Mouse (Mus musculus) lung, adult 2 months (tissue): ENCODE data around the gene Ap2b1. TPM values are rescaled to one million over a fixed set of nuclear protein-coding genes. Genes with fewer than 3 reads are reported as not detected.
A peak's percentile ranks its signal among the peaks of the same experiment; 100 is the strongest.
"Not testable (repeated sequence)": the region's sequence is repeated elsewhere in the genome, so short reads cannot be mapped to it uniquely, and the experiment has no call there.

Experiments used
- DNase-seq: peaks from one replicate; pipeline ENCODE4 v3.0.0; 2022
- H3K4me1 ChIP-seq: fragments of 200-500 bp; 2 replicates; pipeline ENCODE4 v1.6.1; 2011; ENCODE audit warnings: low read length; ENCODE audit not compliant: control insufficient read depth, insufficient read depth
- H3K4me3 ChIP-seq: fragments of 200-500 bp; replicated peaks from 2 replicates; pipeline ENCODE3; 2011; ENCODE audit warnings: low read depth, mild to moderate bottlenecking, control low read depth, low read length; ENCODE audit errors: extremely low read depth
- CTCF ChIP-seq: fragments of 200-500 bp; IDR thresholded peaks from 2 replicates; pipeline ENCODE4 v1.5.1; 2011; ENCODE audit warnings: mild to moderate bottlenecking, low read length, control low read depth; ENCODE audit not compliant: insufficient read depth
- POLR2A ChIP-seq: fragments of 200-500 bp; IDR thresholded peaks from 2 replicates; pipeline ENCODE4 v1.6.1; 2011; ENCODE audit warnings: low read depth, mild to moderate bottlenecking, control low read depth, low read length, borderline replicate concordance; ENCODE audit errors: extremely low read depth
- WGBS: fragments of 180-500 bp; shearing (Covaris S2); methylation state at CpG from one replicate; pipeline ENCODE4 v1.1.7; 2018; 5-methylcytosine and 5-hydroxymethylcytosine counted together
- polyA plus RNA-seq: library from polyadenylated mRNA; depleted of rRNA; stranded (reverse); fragments of >200 nt; gene quantifications from 2 replicates; pipeline ENCODE4 v1.2.3, GENCODE M21; 2012; rRNA removed

Gene Ap2b1
- 31.4 and 43.9 TPM in 2 replicates for polyA plus RNA-seq

DNA sequence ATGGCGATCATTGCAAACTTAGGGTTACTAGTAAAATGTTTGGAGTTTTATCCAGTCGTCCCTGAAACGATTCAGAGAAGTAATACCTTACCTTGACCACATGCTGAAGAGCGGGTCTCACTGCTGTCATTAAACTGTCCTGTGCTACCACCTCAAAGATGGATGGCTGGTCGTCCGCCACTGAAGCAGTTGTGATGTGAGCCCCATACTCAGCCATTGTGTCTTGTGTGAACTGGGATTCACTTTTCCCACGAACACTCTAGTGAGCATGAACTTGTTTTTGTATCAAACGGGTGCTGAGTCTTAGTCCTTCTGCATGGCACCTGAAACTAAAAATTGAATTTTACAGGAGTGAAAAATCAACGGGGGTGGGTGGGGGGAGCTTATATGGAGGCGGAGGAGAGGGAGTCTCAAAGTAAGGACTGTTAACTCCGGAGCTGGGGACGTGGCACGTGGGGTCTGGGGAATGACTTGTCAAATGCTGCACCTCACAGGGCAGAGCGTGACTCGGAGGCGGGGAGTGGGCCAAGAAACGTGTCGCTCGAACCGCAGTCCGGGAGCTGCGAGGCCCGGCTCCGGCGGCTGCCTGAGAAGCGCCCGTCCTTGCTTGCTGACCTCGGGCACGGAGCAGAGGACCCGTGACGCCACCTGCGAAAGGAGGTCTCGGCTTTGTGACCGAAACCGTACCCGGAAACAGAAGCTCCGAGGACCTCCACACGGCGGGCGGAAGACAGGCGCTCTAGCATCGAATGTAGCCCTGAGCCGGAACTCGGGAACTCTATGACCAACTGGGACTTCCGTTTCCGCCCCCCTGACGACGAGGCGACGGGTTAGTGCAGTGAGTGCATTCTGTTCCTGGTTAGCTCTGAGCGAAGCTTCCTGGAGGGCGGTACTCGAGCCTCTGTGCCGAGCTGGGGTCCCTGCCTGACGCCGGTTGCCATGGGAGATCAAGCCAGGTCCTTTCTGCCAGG lies at the start of gene Ap2b1:
TSS of gene Ap2b1 (plus strand) at position 800 of the 971 bp plus-strand sequence.
- peak; percentile 89 for DNase-seq
- 3% methylated on average over 56 of the region's 56 CpGs for WGBS

DNA sequence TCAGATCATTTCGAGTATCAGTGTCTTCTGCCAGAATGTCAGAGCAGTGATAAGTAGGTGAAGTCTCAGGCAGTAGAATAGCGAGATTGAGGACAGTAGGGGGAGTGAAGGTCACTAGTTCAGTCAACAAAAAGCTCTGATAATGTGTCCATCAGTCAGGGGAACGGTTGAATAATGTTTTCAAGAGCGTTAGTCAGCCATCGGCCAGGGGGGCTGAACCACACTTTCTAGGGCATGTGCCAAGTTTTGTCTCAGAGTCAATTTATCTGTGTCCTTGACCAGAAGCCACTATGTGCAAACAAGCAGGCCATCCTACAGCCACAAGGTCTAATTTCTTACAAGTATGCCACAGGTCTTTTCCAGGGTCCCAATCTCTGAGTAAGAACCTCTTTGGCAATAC lies 41.6 kb upstream of the Ap2b1 start:
- WGBS = 26% methylated on average over 5 of the region's 5 CpGs
- not testable (repeated sequence) for H3K4me3 ChIP-seq

More for the DNA sequence above, at the start of gene Ap2b1:
- TF ChIP-seq CTCF (no peak), POLR2A (peak; percentile 95; the same call in 1 of the 2 replicates)
- peaks cover 8% of the 10 kb centered on the region for H3K4me1 ChIP-seq
- peak within 1 kb of the TSS; percentile 80 for H3K4me3 ChIP-seq

DNA sequence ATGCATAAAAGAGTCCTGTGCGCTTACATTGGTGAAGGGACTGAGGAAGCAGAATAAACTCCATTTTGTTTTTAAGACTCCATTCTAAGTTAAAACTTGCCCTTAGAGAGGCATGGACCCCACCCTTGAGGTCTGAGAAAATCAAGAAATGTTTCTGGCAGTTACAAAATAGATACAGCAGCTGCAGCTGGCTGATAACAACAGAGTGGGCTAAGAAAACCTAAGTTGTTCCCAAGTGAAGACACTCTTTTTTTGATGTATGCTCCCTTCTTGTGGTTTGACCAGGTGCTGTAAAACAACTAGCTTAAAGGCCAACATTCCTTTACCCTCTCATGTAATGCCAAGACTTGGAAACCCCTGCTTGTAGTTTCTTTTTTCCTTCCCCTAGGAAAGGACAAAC lies 36.2 kb upstream of the Ap2b1 start:
- TF ChIP-seq CTCF = no peak
- TF ChIP-seq POLR2A = no peak
- DNase-seq = no peak
- no peak overlapping the region for H3K4me3 ChIP-seq
- H3K4me1 ChIP-seq = no peaks in the 10 kb centered on the region
- WGBS = 98% methylated on average over 1 of the region's 1 CpGs

More for the DNA sequence above, 41.6 kb upstream of the Ap2b1 start:
- H3K4me1 ChIP-seq, DNase-seq: not testable (repeated sequence)

DNA sequence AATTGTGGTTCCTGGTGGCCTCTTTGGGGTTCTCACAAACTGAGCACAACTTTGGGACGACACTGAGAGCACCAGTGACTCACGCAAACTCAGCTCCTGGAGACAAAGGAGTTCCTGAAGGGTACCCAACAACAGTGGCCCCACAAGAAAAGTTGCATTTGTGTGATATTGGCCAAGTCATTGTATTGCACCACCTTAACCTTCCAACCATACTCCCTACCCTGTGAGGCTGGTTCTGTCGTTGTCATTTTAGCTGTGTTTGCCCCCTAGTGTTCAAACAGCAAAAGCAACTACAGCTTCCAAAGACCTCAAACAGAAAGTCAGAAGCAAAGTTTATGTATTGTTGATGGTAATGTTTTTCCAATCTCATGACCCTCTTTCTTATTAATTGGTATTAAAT lies 35.7 kb upstream of the Ap2b1 start:
- 59% methylated on average over 3 of the region's 3 CpGs for whole genome bisulfite sequencing
- DNase-seq = no peak
- TF ChIP-seq POLR2A (no peak), CTCF (no peak)
- H3K4me3 ChIP-seq = no peak overlapping the region
- H3K4me1 ChIP-seq = no peaks in the 10 kb centered on the region

DNA sequence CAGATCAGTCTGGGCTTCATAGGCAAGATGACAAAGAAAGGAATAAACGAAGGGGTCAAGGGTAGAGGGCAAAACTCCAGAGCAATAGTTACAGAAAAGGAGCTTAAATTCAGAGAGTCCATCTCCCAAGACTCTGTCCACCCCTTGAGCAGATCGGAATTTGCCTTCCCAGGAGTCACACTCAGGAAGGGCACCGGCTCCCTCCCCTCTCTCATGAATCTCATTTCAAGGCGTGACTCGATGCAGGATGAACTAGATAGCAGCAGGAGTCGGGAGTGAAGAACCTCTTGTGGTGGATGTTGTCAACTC lies 28.0 kb upstream of the Ap2b1 start:
- 2% methylated on average over 6 of the region's 6 CpGs for WGBS
- TF ChIP-seq POLR2A (no peak), CTCF (no peak)
- no peak for DNase-seq
- H3K4me1 ChIP-seq = no peaks in the 10 kb centered on the region
- peak overlapping the region; percentile 71 for H3K4me3 ChIP-seq

DNA sequence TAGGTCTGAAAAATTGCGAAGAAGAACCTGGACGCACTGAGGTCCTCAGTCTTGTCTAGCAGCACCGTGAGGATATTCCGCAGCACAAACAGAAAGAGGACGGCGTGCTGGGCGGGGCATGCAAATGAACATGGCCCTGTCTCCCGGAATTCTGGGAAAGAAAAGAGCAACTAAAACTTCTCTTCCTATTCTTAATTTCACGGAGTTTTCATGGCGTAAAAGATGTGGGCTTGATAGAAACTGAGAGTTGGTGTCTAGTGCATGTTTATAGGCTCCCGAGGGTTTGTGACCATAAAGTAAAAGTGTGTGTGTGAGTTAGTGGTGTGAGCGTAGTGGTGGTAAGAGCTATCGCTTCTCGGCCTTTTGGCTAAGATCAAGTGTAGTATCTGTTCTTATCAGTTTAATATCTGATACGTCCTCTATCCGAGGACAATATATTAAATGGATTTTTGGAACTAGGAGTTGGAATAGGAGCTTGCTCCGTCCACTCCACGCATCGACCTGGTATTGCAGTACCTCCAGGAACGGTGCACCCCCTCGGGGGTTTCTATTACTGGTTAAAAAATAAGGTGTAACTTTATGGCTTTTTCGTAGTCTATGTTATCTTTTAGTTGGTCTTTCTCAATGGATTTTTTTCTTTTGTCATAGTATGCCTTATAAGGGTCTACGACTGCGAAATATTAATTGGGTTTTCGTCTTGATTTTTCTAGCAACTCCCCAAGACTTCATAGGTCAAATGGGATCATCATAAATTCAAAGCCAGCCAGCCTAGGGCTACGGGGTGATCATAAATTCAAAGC lies 27.5 kb upstream of the Ap2b1 start:
- Histone ChIP-seq H3K4me3 (peak overlapping the region; percentile 71), H3K4me1 (no peaks in the 10 kb centered on the region)
- peak; percentile 74 for DNase-seq
- under 1% methylated on average over 26 of the region's 26 CpGs for WGBS
- TF ChIP-seq POLR2A (peak; percentile 32; the same call in 1 of the 2 replicates), CTCF (no peak)

DNA sequence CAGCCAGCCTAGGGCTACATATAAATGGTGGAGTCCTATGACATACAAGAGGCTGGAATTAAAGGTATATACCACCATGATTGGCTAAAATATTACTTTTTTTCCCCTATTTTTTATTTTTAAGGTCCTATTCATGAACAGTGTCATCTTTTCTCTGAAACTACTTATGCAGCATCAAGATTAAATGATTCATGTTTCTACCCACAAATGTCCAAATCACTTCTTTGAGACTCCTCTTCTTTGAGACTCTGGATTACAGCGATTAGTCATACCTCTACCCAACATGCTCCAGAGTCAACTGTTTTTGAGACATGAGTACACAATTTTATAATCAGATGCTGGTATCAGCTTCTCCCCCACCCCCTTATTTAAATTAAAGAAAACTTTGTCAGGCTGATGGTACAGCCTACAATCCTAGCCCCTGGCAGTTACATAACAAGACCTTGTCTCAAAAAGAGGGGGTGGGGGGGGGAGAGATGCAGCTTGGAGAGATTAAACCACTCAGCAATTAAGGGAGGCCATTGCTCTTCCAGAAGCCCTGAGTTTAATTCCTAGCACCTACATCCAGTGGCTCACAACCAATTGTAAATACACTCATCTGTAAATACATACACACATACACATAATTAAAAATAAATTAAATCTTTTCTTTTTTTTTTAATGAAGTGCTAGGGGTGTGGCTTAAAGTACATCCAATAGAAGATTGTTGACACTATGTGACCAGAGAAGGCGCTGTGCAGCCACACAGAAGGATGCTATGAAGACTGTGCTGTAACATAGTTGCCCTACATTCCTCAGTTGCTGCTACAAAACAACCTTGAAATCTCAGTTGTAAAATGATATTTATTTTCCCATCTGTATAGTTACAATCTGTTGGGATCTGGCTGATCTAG lies 26.6 kb upstream of the Ap2b1 start:
- WGBS = 16% methylated on average over 2 of the region's 2 CpGs
- TF ChIP-seq POLR2A = no peak
- TF ChIP-seq CTCF = 0 out of 2 replicates have a peak, but pooled peaks have one; percentile 15
- no peak for DNase-seq
- Histone ChIP-seq H3K4me3 (no peak overlapping the region), H3K4me1 (no peaks in the 10 kb centered on the region)

DNA sequence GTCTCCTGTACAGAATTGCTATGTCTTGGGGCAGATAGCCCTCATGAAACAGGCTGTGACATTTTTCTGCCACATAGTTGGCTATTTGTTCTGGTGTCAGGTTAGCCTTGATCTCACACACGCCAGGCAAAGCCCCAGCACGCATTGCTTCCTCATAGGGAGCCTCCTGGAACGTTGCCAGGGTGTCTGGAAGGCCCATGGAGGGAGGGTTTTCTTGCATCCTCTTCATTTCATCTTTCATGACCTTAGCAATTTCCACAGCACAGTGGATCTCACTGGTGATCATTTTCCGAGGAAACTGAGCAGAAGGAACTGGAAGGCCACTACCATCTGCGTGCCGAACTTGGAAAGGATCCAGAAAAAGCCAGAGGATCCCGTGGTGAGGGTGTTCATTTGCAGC lies 22.6 kb upstream of the Ap2b1 start:
- Histone ChIP-seq H3K4me3 (no peak overlapping the region), H3K4me1 (no peaks in the 10 kb centered on the region)
- WGBS = 40% methylated on average over 7 of the region's 7 CpGs
- DNase-seq = no peak
- TF ChIP-seq CTCF = no peak
- no peak for TF ChIP-seq POLR2A

DNA sequence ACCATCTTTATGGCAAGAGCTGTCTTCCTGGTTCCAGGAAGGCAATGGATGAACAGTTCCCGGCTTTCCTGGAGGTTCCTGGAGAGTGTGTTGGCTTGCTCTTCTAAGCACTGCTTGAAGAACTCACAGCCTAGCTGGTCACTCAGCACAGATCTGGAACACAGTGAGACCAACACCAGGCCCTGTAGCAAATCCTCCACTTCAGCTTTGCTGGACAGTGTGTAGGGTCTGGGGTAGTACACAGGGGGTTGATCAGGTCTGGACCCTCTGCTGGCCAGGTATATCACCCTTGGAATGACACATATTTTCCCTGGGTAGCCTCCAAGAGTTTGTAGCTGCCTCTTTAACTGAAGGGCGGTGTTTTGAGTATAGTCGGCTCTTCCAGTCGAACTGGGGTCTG lies 19.8 kb upstream of the Ap2b1 start:
- no peak for DNase-seq
- no peaks in the 10 kb centered on the region for H3K4me1 ChIP-seq
- WGBS = 80% methylated on average over 4 of the region's 4 CpGs
- TF ChIP-seq POLR2A (no peak), CTCF (no peak)
- H3K4me3 ChIP-seq = no peak overlapping the region

DNA sequence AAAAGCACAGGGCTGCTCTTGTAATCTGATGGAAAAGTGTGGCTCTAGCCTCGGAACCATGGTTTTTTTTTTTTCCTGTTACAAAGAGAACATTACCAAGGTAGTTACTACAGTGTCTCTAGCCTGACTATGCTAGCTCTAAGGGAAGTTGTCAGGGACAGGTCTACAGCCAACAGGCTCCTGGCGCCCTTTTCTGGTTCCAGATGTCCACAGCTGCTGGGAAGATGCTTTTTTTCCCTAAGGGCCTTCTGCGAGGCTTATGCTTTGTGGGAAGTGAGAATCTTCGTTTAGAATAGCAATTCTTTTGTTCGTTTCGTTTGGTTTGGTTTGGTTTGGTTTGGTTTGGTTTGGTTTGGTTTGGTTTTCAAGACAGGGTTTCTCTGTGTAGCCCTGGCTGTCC lies 19.1 kb upstream of the Ap2b1 start:
- Histone ChIP-seq H3K4me1 (no peaks in the 10 kb centered on the region), H3K4me3 (no peak overlapping the region)
- TF ChIP-seq CTCF (no peak), POLR2A (no peak)
- no peak for DNase-seq
- 65% methylated on average over 6 of the region's 6 CpGs for WGBS
